Mouse (Mus musculus): ENCODE results near the gene Pip4k2b. TPM values are rescaled to one million over a fixed set of nuclear protein-coding genes. Genes with fewer than 3 reads are reported as not detected.
A peak's percentile ranks its signal among the peaks of the same experiment; 100 is the strongest.
"Not testable (repeated sequence)": the region's sequence is repeated elsewhere in the genome, so short reads cannot be mapped to it uniquely, and the experiment has no call there.

Gene Pip4k2b
- total and polyA plus RNA-seq, 3 experiments, result 23.3 to 44.0 (median 30.8) TPM

DNA sequence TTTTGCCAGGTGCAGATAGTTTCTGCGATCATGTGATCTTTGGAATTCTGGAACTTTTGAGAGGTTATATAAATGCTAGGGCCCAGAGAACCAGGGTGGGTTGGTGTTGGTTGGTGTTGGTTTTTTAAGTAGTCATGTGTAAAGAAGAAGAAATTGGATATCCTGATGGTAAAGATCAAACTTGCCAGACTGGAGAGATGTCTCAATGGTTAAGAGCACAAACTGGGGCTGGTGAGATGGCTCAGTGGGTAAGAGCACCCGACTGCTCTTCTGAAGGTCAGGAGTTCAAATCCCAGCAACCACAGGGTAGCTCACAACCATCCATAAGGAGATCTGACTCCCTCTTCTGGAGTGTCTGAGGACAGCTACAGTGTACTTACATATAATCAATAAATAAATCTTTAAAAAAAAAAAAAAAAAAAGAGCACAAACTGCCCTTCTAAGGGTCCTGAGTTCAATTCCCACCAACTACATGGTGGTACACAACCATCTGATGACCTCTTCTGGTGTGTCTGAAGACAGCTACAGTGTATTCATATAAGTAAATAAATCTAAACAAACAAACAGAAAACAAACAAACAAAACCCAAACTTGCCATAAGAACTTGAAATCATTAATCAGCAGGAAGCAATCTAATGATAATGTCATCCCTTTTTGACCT, 46.4 kb upstream of the Pip4k2b start:
- H3K4me3 ChIP-seq (replicated peaks in 1 of 3; ENCODE audit: low read depth in 2 of 3, low read length in 2 of 3, poor library complexity in 1 of 3); H3K9ac ChIP-seq (ENCODE audit: insufficient read depth, low read depth); DNase-seq (ENCODE audit: extremely low read depth); H3K79me2 ChIP-seq (replicated peaks; ENCODE audit: control insufficient read depth, extremely low read depth, insufficient read depth, poor library complexity, severe bottlenecking); H3K36me3 ChIP-seq (replicated peaks in 1 of 2; ENCODE audit: control insufficient read depth in 1 of 2, insufficient read depth in 1 of 2, low read length in 1 of 2); H3K27me3 ChIP-seq (replicated peaks); in situ Hi-C loops (cut with MboI; ENCODE audit: low pct_ligation_motif_present, low pct_unique_long_range_greater_than_20kb, low sequenced_read_pairs); H3K9me3 ChIP-seq (replicated peaks; ENCODE audit: low read length); dilution Hi-C loops (cut with MboI; ENCODE audit: extremely low pct_ligation_motif_present, extremely low pct_unique_long_range_greater_than_20kb, low sequenced_read_pairs); H3K27ac ChIP-seq (ENCODE audit: insufficient read depth, low read depth); H3K4me2 ChIP-seq (ENCODE audit: insufficient read depth, low read depth, poor library complexity, severe bottlenecking): not testable (repeated sequence)
- H3K4me1 ChIP-seq (ENCODE audit: control insufficient read depth in 1 of 2, insufficient read depth in 2 of 2), result peaks cover 2 to 16% of the 10 kb centered on the region in 2 experiments; a peak in 3 of 4 replicates
- TF ChIP-seq CTCF (conservative IDR thresholded peaks at IDR 0.05 in 1 of 2, IDR thresholded peaks at IDR 0.05 in 1 of 2; ENCODE audit: low read depth in 2 of 2, low read length in 2 of 2) (0 out of 4 replicates have a peak, but pooled peaks of 1 of the 2 experiments have one; percentile 1), ZNF384 (IDR thresholded peaks at IDR 0.05; ENCODE audit: low read depth, low read length) (peak; percentile 59), TBP (conservative IDR thresholded peaks at IDR 0.05; ENCODE audit: low read depth, low read length) (peak; percentile 94), ELF1 (IDR thresholded peaks at IDR 0.05; ENCODE audit: low read depth, low read length) (peak; percentile 30; the same call in 1 of the 2 replicates)

DNA sequence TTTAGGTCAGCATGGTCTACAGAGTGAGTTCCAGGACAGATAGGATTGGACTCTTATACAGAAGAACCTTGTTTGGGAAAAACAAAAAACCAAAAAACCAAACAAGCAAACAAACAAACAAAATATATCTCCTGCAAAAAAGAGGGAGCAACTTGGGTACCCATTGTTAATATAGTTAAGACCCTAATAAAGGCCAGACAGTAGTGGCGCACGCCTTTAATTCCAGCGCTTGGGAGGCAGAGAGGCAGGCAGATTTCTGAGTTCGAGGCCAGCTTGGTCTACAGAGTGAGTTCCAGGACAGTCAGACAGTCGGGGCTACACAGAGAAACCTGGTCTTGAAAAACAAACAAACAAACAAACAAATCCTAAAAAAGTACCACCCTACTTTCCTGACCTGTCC, 45.2 kb upstream of the Pip4k2b start:
- peaks cover 7% of the 10 kb centered on the region for H3K27me3 ChIP-seq (replicated peaks)
- in situ Hi-C loops (cut with MboI; ENCODE audit: low pct_ligation_motif_present, low pct_unique_long_range_greater_than_20kb, low sequenced_read_pairs) (no loop called here), dilution Hi-C loops (cut with MboI; ENCODE audit: extremely low pct_ligation_motif_present, extremely low pct_unique_long_range_greater_than_20kb, low sequenced_read_pairs) (no loop called here)
- H3K79me2 ChIP-seq (replicated peaks; ENCODE audit: control insufficient read depth, extremely low read depth, insufficient read depth, poor library complexity, severe bottlenecking), result no peaks in the 10 kb centered on the region
- H3K27ac ChIP-seq (ENCODE audit: insufficient read depth, low read depth), result no peak overlapping the region
- peaks cover 0 to 14% of the 10 kb centered on the region in 2 experiments; a peak in 2 of 4 replicates for H3K4me1 ChIP-seq (ENCODE audit: control insufficient read depth in 1 of 2, insufficient read depth in 2 of 2)
- H3K9ac ChIP-seq (ENCODE audit: insufficient read depth, low read depth), result no peak overlapping the region
- no peak overlapping the region for H3K4me2 ChIP-seq (ENCODE audit: insufficient read depth, low read depth, poor library complexity, severe bottlenecking)
- no peak overlapping the region for H3K4me3 ChIP-seq (replicated peaks in 1 of 3; ENCODE audit: low read depth in 2 of 3, low read length in 2 of 3, poor library complexity in 1 of 3)
- DNase-seq (ENCODE audit: extremely low read depth), result no peak
- TF ChIP-seq BHLHE40 (IDR thresholded peaks at IDR 0.05; ENCODE audit: low read depth, low read length), result no peak
- TF ChIP-seq ZMIZ1 (IDR thresholded peaks at IDR 0.05; ENCODE audit: low read depth, low read length), result no peak
- TF ChIP-seq IRF4 (IDR thresholded peaks at IDR 0.05; ENCODE audit: low read depth, low read length), result no peak
- TF ChIP-seq SIN3A (IDR thresholded peaks at IDR 0.05; ENCODE audit: low read length), result no peak
- TF ChIP-seq CHD1 (IDR thresholded peaks at IDR 0.05; ENCODE audit: low read depth, low read length), result no peak
- TF ChIP-seq RCOR1 (conservative IDR thresholded peaks at IDR 0.05; ENCODE audit: low read depth, low read length), result no peak
- no peak for TF ChIP-seq EP300 (IDR thresholded peaks at IDR 0.05; ENCODE audit: low read length)
- no peak for TF ChIP-seq ZC3H11A (IDR thresholded peaks at IDR 0.05; ENCODE audit: low read depth, low read length)
- TF ChIP-seq MAX (IDR thresholded peaks at IDR 0.05; ENCODE audit: low read length), result no peak
- peaks cover 2% of the 10 kb centered on the region for H3K9me3 ChIP-seq (replicated peaks; ENCODE audit: low read length)
- H3K36me3 ChIP-seq (replicated peaks in 1 of 2; ENCODE audit: control insufficient read depth in 1 of 2, insufficient read depth in 1 of 2, low read length in 1 of 2), result no peaks in the 10 kb centered on the region

DNA sequence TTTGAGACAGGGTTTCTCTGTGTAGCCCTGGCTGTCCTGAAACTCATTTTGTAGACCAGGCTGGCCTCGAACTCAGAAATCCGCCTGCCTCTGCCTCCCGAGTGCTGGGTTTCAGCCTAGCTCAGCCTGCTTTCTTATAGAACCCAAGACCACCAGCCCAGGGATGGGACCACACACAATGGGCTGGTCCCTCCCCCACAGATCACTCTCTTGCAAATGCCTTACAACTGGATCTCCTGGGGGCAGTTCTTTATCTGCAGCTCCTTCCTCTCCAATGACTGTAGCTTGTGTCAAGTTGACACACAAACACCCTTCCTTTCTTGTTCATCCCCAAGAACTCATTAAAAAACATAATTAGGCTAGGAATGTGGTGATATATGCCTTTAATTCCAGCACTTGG, 43.5 kb upstream of the Pip4k2b start:
- no peak overlapping the region for H3K27ac ChIP-seq (ENCODE audit: insufficient read depth, low read depth)
- TF ChIP-seq USF1 (IDR thresholded peaks at IDR 0.05; ENCODE audit: low read depth, low read length), result no peak
- no peak for TF ChIP-seq TCF12 (IDR thresholded peaks at IDR 0.05; ENCODE audit: low read depth, low read length)
- no peak for TF ChIP-seq ELF1 (IDR thresholded peaks at IDR 0.05; ENCODE audit: low read depth, low read length)
- no peak for TF ChIP-seq POLR2A (IDR thresholded peaks at IDR 0.05; ENCODE audit: low read depth, low read length)
- TF ChIP-seq MYC (IDR thresholded peaks at IDR 0.05; ENCODE audit: low read depth, low read length), result no peak
- no peak for TF ChIP-seq NELFE (IDR thresholded peaks at IDR 0.05; ENCODE audit: low read depth, low read length)
- TF ChIP-seq HCFC1 (IDR thresholded peaks at IDR 0.05; ENCODE audit: low read depth, low read length), result no peak
- TF ChIP-seq TBP (conservative IDR thresholded peaks at IDR 0.05; ENCODE audit: low read depth, low read length), result no peak
- TF ChIP-seq KAT2A (IDR thresholded peaks at IDR 0.05; ENCODE audit: insufficient replicate concordance, low read length), result no peak
- TF ChIP-seq MAZ (IDR thresholded peaks at IDR 0.05; ENCODE audit: low read depth, low read length), result no peak
- no peak for TF ChIP-seq CHD1 (IDR thresholded peaks at IDR 0.05; ENCODE audit: low read depth, low read length)
- TF ChIP-seq IRF4 (IDR thresholded peaks at IDR 0.05; ENCODE audit: low read depth, low read length), result no peak
- H3K9ac ChIP-seq (ENCODE audit: insufficient read depth, low read depth), result no peak overlapping the region
- no peak for DNase-seq (ENCODE audit: extremely low read depth)
- H3K4me2 ChIP-seq (ENCODE audit: insufficient read depth, low read depth, poor library complexity, severe bottlenecking), result no peak overlapping the region
- peaks cover 7% of the 10 kb centered on the region for H3K27me3 ChIP-seq (replicated peaks)
- dilution Hi-C loops (cut with MboI; ENCODE audit: extremely low pct_ligation_motif_present, extremely low pct_unique_long_range_greater_than_20kb, low sequenced_read_pairs), result no loop called here
- peaks cover 5% of the 10 kb centered on the region for H3K9me3 ChIP-seq (replicated peaks; ENCODE audit: low read length)
- in situ Hi-C loops (cut with MboI; ENCODE audit: low pct_ligation_motif_present, low pct_unique_long_range_greater_than_20kb, low sequenced_read_pairs), result no loop called here
- peaks cover 0 to 8% of the 10 kb centered on the region in 2 experiments; a peak in 2 of 4 replicates for H3K4me1 ChIP-seq (ENCODE audit: control insufficient read depth in 1 of 2, insufficient read depth in 2 of 2)
- H3K4me3 ChIP-seq (replicated peaks in 1 of 3; ENCODE audit: low read depth in 2 of 3, low read length in 2 of 3, poor library complexity in 1 of 3), result no peak overlapping the region
- peaks cover 0 to 2% of the 10 kb centered on the region in 2 experiments for H3K36me3 ChIP-seq (replicated peaks in 1 of 2; ENCODE audit: control insufficient read depth in 1 of 2, insufficient read depth in 1 of 2, low read length in 1 of 2)
- H3K79me2 ChIP-seq (replicated peaks; ENCODE audit: control insufficient read depth, extremely low read depth, insufficient read depth, poor library complexity, severe bottlenecking), result 0 out of 2 replicates have a peak, but pooled peaks cover 2% of the 10 kb centered on the region
